Mouse (Mus musculus) lung, postnatal 0 days (tissue): ENCODE results near the gene Morn2. TPM values are rescaled to one million over a fixed set of nuclear protein-coding genes. Genes with fewer than 3 reads are reported as not detected.
"Not testable (repeated sequence)": the region's sequence is repeated elsewhere in the genome, so short reads cannot be mapped to it uniquely, and the experiment has no call there.

Experiments used
- ATAC-seq: fragments of 200-750 bp; cut with Nextera tagmentation; 2 replicates; pipeline ENCODE4 v1.8.0; 2017; ENCODE audit warnings: moderate library complexity
- DNase-seq: peaks from one replicate; pipeline ENCODE4 v3.0.0-alpha.2; 2016; ENCODE audit warnings: low spot score
- H3K27ac ChIP-seq: fragments of 300-500 bp; sonication (generic); 2 replicates; pipeline ENCODE4 v1.5.1; 2014; ENCODE audit warnings: antibody characterized with exemption, mild to moderate bottlenecking, low read length, mixed read lengths
- H3K27me3 ChIP-seq: fragments of 300-500 bp; sonication (generic); replicated peaks from 2 replicates; pipeline ENCODE4 v1.6.1; 2014; ENCODE audit warnings: low read length, mixed read lengths; ENCODE audit not compliant: insufficient read depth
- H3K36me3 ChIP-seq: fragments of 300-500 bp; sonication (generic); 2 replicates; pipeline ENCODE4 v1.6.1; 2014; ENCODE audit warnings: low read length, mixed read lengths; ENCODE audit not compliant: insufficient read depth
- H3K4me1 ChIP-seq: fragments of 300-500 bp; sonication (generic); 2 replicates; pipeline ENCODE4 v1.6.1; 2014; ENCODE audit warnings: antibody characterized with exemption, low read depth, low read length, mixed read lengths; ENCODE audit not compliant: insufficient read depth
- H3K4me2 ChIP-seq: fragments of 300-500 bp; sonication (generic); replicated peaks from 2 replicates; pipeline ENCODE4 v1.6.1; 2014; ENCODE audit warnings: low read depth, mild to moderate bottlenecking, low read length, moderate library complexity, mixed read lengths
- H3K4me3 ChIP-seq: fragments of 300-500 bp; sonication (generic); 2 replicates; pipeline ENCODE4 v1.5.1; 2014; ENCODE audit warnings: low read depth, low read length
- H3K9ac ChIP-seq: fragments of 300-500 bp; sonication (generic); replicated peaks from 2 replicates; pipeline ENCODE4 v1.6.1; 2014; ENCODE audit warnings: low read depth, mild to moderate bottlenecking
- H3K9me3 ChIP-seq: fragments of 300-500 bp; sonication (generic); 2 replicates; pipeline ENCODE4 v1.6.1; 2016; ENCODE audit warnings: low read length, mixed read lengths
- CTCF ChIP-seq: IDR thresholded peaks from 2 replicates; pipeline ENCODE4 v1.5.1; 2016; ENCODE audit warnings: antibody characterized with exemption, mild to moderate bottlenecking
- EP300 ChIP-seq: IDR thresholded peaks from 2 replicates; pipeline ENCODE4 v1.6.1; 2016; ENCODE audit warnings: antibody characterized with exemption, mild to moderate bottlenecking, control low read depth
- WGBS: fragments of 180-500 bp; shearing (Covaris S2); extraction: QIAGEN DNeasy Blood & Tissue Kit; methylation state at CpG from one replicate; pipeline ENCODE4 v1.1.7; 2014; 5-methylcytosine and 5-hydroxymethylcytosine counted together
- polyA plus RNA-seq: library from polyadenylated mRNA; unstranded; fragments of >200 nt; fragmentation: Nextera tagmentation; extraction: Ambion mirVana; gene quantifications from 2 replicates; pipeline ENCODE4 v1.2.1, GENCODE M21; 2015

Gene Morn2
- polyA plus RNA-seq, 1 experiment from 2014 or later: 13.2 TPM

DNA sequence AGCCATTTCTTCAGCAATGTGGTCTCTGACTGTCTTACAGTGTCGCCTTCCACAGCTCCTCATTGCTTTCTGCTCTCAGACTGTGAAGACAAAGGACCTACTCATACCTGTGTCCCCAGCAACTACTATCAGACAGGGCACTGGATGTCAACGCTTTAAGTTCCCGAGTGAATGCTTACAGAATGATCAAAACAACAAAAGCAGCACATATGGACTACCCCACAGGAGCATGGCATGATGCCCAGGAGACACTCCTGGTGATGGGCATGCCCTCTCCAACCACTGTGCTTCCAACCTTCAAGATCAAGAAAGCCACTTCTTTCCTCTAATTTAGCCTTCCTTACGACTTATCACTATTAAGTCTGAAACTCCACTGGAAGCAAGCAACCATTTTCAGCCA lies 22.9 kb upstream of the Morn2 start:
- TF ChIP-seq CTCF: no peak
- TF ChIP-seq EP300: no peak
- Histone ChIP-seq H3K4me3 (no peak overlapping the region), H3K27ac (no peak overlapping the region), H3K4me2 (no peak overlapping the region), H3K36me3 (peaks cover 47% of the 10 kb centered on the region), H3K9me3 (no peaks in the 10 kb centered on the region), H3K9ac (no peak overlapping the region), H3K4me1 (no peaks in the 10 kb centered on the region), H3K27me3 (no peaks in the 10 kb centered on the region)
- ATAC-seq (no peak), DNase-seq (no peak)
- WGBS: 94% methylated on average over 4 of the region's 4 CpGs

DNA sequence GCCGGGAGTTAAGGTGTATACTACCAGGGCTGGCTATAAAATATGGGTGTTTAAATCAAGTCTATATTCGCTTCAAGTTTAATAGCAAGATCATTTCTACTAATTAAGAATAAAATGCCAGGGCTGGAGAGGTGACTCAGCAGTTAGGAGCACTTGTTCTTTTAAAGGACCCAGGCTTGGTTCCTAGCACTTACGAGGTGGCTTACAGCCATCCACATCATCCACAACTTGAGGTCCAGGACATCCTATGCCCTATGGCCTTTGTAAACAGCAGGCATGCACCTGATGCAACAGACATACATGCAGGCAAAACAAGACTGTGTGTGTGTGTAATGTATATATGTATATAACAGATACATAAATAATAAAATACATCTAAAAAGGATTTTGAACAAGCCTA lies 21.9 kb upstream of the Morn2 start:
- DNase-seq (no peak), ATAC-seq (no peak)
- TF ChIP-seq CTCF (no peak), EP300 (no peak)
- no peaks in the 10 kb centered on the region for H3K4me1 ChIP-seq
- 90% methylated on average over 3 of the region's 3 CpGs for WGBS
- H3K9ac ChIP-seq: no peak overlapping the region
- H3K36me3 ChIP-seq: peaks cover 41% of the 10 kb centered on the region
- no peaks in the 10 kb centered on the region for H3K9me3 ChIP-seq
- no peaks in the 10 kb centered on the region for H3K27me3 ChIP-seq
- no peak overlapping the region for H3K4me3 ChIP-seq
- no peak overlapping the region for H3K4me2 ChIP-seq
- no peak overlapping the region for H3K27ac ChIP-seq

DNA sequence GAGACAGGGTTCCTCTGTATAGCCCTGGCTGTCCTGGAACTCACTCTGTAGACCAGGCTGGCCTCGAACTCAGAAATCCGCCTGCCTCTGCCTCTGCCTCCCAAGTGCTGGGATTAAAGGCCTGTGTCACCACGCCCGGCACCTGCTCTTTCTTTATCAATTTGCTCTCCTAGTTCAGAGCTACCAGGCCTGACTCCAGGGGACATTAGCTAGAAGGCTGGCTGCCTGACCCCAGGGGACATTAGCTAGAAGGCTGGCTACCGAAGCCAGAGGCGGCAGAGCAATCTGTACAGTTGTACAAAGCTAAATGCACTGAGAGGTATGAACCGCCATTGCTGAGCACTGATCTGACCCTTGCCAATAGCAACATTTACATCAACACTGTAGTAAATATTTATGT lies 19.4 kb upstream of the Morn2 start:
- not testable (repeated sequence) for DNase-seq, H3K4me1 ChIP-seq, ATAC-seq, H3K27ac ChIP-seq, H3K27me3 ChIP-seq, H3K4me3 ChIP-seq, H3K9me3 ChIP-seq, H3K9ac ChIP-seq, H3K4me2 ChIP-seq
- peaks cover 36% of the 10 kb centered on the region for H3K36me3 ChIP-seq
- 91% methylated on average over 7 of the region's 7 CpGs for WGBS

DNA sequence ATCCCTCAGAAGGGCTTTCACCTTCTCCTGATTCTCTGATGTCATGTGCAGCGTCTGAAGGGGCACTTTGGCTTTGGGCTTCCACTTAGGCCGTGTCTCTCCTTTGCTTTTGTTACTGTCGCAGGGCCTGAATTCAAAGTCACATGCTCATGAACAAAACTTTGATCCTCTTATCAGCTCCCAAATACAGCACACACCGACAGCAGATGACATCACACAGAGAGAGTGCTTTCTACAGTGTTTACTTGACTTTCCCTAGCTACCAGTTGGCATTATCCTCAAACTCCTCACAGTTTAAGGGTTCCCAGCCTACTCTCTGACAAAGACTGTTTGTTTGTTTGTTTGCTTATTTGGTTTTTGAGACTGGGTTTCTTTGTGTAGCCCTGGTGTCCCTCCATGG lies 11.7 kb upstream of the Morn2 start:
- no peaks in the 10 kb centered on the region for H3K4me1 ChIP-seq
- 65% methylated on average over 4 of the region's 4 CpGs for WGBS
- H3K4me3 ChIP-seq: no peak overlapping the region
- DNase-seq (peak; percentile 28), ATAC-seq (peak; percentile 34; the same call in 1 of the 2 replicates)
- H3K9me3 ChIP-seq: no peaks in the 10 kb centered on the region
- 0 out of 2 replicates have a peak overlapping the region, but pooled peaks have one; percentile 2 for H3K27ac ChIP-seq
- no peak overlapping the region for H3K4me2 ChIP-seq
- no peak overlapping the region for H3K9ac ChIP-seq
- peaks cover 25% of the 10 kb centered on the region; the same call in 1 of the 2 replicates for H3K36me3 ChIP-seq
- TF ChIP-seq EP300: no peak
- TF ChIP-seq CTCF: no peak
- H3K27me3 ChIP-seq: no peaks in the 10 kb centered on the region

DNA sequence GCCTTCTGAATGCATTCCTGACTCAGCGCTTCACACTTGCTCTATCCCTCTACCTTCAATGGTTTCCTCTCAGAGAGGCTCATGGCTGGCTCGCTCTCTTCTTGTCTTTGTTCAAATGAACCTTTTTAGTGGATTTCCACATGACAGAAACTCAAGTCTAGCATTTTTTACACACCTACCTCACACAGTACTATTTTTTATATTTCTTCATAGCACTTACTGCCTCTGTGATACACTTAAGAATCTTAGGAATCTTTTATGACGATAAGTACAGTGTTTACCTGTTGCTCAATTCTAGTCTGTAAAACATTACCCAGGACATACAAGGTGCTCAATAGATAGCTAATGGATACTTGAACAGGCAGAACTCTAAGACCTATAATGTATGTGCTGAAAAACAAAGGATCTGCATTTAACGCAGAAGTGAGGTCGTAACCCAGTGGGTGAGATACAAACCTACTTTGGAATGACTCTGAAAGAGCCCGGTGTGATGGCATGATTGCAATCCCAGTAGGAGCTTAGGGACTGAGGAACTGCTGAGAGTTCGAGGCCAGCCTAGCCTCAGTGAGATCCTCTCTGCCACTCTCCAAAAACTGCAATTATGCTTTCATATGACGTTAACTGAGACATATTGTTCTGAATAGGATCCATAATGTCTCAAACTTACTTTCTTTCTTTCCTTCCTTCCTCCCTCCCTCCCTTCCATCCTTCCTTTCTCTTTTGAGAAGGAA lies 10.5 kb upstream of the Morn2 start:
- H3K9ac ChIP-seq: no peak overlapping the region
- peak overlapping the region; percentile 2; the same call in 1 of the 2 replicates for H3K27ac ChIP-seq
- H3K4me3 ChIP-seq: no peak overlapping the region
- no peak for TF ChIP-seq CTCF
- peak; percentile 46; the same call in 1 of the 2 replicates for TF ChIP-seq EP300
- H3K27me3 ChIP-seq: no peaks in the 10 kb centered on the region
- DNase-seq (peak; percentile 77), ATAC-seq (peak; percentile 86)
- H3K36me3 ChIP-seq: peaks cover 19% of the 10 kb centered on the region; the same call in 1 of the 2 replicates
- no peak overlapping the region for H3K4me2 ChIP-seq
- H3K9me3 ChIP-seq: no peaks in the 10 kb centered on the region
- no peaks in the 10 kb centered on the region for H3K4me1 ChIP-seq
- 75% methylated on average over 8 of the region's 8 CpGs for WGBS

DNA sequence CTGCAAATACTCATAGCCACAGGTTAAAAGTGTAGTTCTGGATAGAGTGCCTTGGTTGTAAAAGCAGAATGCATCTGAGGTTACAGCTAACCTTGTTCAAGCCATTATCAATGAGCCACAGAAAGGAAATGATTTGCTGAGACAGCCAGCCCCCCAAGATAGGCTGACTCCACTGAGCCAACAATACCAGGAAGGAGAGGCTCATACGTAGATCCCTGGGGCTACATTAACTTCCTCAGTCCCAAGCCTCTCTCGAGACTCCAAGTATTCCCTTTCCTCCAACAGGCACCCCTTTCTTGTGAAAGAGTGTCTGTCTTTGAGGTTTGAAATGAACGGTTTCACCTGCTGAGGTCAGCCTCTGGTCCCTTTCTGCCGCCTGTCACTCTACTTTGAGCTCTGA lies 5.6 kb upstream of the Morn2 start:
- H3K4me1 ChIP-seq: no peaks in the 10 kb centered on the region
- no peak overlapping the region for H3K4me2 ChIP-seq
- no peaks in the 10 kb centered on the region for H3K27me3 ChIP-seq
- no peak overlapping the region for H3K4me3 ChIP-seq
- TF ChIP-seq EP300 (no peak), CTCF (no peak)
- H3K9me3 ChIP-seq: no peaks in the 10 kb centered on the region
- no peak overlapping the region for H3K9ac ChIP-seq
- 70% methylated on average over 4 of the region's 4 CpGs for WGBS
- H3K36me3 ChIP-seq: peaks cover 5% of the 10 kb centered on the region; the same call in 1 of the 2 replicates
- DNase-seq (no peak), ATAC-seq (no peak)
- no peak overlapping the region for H3K27ac ChIP-seq
